Mouse (Mus musculus) embryonic fibroblast, embryonic 13.5 days (primary cell): ENCODE data around the gene Rap1gap.

Source experiments
- CTCF ChIP-seq: IDR thresholded peaks from 2 replicates; pipeline ENCODE4 v1.5.1; 2011; ENCODE audit warnings: mild to moderate bottlenecking, control low read depth, low read length, moderate library complexity, borderline replicate concordance; ENCODE audit not compliant: insufficient read depth
- POLR2A ChIP-seq: IDR thresholded peaks from 2 replicates; pipeline ENCODE4 v1.6.1; 2011; ENCODE audit warnings: low read depth, mild to moderate bottlenecking, control low read depth, low read length, moderate library complexity

DNA sequence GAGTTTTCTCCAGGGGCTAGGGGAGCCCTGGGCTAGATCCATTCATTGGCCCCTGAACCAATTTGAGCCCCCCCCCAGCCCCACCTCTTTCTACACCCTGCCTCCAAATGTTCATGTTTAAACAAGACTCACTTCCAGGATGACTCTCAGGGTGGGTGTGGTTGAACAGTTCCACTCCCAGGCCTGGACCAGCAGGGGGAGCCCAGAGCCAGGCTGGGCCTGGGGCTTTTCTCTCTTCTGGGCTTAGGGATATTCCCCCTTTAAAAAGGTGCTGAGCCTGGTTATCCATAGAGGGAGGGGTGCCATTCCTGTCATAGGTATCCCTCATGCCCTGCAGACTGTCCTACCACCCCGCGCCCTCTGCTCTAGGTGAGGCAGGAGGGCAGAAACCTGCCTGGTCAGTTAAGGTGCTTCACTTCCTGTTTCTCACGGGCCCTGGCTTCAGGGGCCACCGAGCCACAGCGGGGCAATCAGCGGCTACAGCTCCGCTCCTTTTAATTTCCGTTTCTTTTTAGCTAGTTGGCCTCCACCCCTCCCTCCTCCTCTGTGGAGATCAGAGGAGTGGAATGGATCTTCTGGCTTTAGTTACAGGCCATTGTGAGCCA, 49.6 kb downstream of the Rap1gap start:
- peak; percentile 37; the same call in 1 of the 2 replicates for TF ChIP-seq CTCF
- no peak for TF ChIP-seq POLR2A
